Mouse (Mus musculus) spleen, adult 18-20 months (tissue): ENCODE measurements around the gene Itih4.
A peak's percentile ranks its signal among the peaks of the same experiment; 100 is the strongest.

Experiments
- DNase-seq, 2 experiments: peaks; one replicate each; pipeline ENCODE4 v3.0.0; 2022; ENCODE audit warnings: mixed read lengths in 2 of 2

Gene Itih4

DNA sequence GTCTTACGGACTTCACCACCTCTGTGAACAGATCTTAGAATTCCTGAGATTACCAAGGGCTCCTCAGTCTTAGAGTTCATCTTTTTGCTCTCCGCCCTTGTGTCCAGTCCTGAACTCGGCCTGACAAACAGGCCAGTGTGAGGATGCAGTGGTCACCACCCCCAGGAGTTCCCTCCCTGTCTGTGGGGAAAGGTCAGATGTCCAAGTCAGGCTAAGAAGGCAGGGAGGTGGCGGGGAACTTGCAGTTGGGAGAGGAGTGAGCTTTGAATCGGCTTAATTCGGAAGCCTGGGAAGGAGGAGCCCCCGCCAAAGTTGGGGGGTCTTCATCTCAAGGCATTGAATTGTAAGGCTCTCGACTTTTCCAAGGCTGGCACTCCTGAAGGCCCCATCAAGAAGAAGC lies 6.0 kb upstream of the Itih4 start:
- no peak for DNase-seq

DNA sequence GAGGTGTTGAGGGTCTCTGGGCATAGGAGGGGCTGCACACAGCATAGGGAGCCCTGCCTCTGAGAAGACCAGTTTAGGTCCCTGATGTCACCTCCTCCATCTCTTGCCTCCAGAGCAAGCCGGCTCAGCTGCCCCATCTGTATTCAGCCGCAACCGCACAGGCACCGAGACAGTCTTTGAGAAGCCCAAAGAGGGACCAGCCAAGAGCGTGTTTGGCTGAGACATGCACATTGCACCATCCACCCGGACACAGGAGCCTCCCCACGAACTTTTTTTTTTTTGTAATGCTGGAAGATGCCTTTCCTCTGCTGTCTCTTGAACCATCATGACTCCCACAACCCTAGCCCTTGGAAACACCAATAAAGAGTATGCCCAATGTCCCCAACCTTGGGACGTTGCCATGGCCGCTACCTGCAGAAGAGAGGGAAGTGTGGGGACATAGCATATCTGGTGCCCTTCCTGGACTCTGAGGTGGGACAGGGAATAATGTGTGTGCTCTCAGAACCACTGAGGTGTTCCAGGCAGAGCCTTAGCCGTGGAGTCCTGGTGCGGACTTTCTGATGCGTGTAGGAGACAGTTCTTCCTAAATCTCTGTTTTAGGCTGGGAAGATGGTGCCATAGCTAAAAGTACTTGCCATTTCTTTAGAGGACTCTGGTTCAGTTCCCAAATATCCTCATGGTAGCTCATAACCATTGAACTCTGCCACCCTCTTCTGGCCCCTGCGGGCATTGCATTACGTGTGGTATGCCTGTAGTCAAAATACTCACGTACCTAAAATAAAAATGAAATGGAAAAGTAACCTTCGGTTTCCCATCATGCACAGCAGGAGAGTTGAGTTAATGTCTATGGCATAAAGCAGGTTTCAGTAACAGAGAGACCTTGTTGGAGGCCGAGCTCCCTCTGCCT lies 5.2 kb upstream of the Itih4 start:
- peak in 1 of 2 experiments; percentile 40 for DNase-seq

DNA sequence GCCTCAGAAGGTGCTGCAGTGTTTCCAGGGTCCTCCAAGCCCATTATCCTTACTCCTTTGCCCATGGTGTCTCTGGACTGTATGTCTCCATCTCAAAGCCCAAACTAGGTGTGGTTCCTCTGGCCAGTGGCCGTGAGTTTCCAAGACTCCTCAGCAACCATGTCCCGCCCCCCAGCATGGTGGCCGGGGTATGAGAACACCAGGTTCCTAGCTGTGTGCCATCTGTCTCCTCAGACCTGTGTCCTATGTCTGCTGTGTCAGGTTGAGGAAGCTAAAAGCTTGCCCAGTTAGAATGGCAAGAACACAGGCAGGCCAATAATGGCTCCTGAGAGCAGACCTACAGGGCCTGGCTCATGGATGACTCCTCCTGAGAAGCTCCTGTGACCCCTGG lies 4.6 kb upstream of the Itih4 start:
- no peak for DNase-seq

DNA sequence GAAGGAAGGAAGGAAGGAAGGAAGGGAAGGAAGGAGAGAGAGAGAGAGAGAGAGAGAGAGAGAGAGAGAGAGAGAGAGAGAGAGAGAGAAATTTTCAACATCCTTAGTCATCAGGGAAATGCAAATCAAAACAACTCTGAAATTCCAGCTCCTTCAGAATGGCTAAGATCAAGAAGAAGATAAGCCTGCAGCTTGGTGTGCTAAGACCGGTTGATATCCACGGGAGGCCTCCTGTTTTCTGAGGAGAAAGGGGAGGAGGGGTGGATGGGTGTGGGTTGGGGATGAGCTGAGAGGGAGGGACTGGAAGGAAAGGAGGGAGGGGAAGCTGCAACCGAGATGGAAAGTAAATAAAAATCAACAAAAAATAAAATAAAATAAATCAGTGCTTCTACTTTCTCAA lies 978 bp upstream of the Itih4 start:
- no peak for DNase-seq

DNA sequence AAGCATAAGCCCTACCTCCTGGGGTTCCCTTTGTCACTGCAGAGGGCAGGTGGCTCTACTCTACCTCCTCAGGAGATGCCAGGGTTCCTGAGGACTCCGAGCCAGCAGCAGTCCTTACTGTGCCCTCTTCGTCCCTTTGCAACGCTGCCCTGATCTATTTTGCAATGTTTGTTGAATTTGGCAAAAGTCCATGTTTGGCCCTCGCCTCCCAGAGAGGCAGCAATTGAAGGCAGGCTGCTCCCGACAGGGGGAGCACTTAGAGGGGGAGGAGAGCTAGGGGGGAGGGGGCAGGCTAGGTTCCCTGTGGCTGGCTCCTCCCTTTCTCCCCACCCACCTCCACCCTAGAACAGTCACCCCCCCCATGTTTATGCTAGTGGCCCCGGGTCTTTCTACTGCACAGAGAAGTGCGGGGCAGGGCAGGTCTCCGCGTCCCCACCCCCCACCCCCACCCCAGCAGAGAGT lies 2.0 kb downstream of the Itih4 start:
- no peak for DNase-seq

DNA sequence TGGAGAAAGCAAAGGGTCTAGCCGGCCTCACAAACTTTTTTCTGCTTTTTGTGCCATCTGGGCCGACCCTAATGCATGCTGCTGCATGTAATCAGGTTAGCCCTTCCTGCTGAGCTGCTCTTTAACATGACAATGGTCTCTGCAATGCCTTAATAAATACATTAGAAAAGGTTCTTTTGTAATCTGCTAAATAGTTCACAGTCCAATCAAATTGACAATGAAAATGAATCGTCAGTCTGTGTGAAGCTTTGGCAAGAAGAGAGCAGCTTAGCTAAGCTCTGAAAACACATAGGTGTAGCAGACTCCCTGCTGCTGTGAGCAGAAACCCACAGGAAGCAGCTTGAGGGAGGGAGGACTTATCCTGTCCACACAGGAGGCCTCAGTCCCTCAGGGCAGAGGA lies 13.7 kb downstream of the Itih4 start:
- DNase-seq: no peak

DNA sequence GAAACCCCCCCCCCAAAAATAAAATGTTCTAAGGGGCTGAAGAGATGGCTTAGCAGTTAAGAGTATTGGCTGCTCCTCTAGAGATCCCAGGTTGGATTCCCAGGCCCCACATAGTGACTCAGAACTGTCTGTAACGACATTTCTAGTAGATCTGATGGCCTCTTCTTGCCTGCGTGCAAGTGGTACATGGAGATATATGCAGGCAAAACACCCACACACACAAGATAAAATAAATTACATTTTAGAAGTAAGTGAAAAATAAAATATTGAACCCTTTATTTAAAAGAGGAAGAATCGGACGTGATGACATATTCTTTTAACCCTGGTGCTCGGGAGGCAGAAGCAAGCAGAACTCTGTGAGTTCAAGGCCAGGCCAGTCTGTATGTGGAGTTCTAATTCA lies 16.4 kb downstream of the Itih4 start:
- no peak for DNase-seq

DNA sequence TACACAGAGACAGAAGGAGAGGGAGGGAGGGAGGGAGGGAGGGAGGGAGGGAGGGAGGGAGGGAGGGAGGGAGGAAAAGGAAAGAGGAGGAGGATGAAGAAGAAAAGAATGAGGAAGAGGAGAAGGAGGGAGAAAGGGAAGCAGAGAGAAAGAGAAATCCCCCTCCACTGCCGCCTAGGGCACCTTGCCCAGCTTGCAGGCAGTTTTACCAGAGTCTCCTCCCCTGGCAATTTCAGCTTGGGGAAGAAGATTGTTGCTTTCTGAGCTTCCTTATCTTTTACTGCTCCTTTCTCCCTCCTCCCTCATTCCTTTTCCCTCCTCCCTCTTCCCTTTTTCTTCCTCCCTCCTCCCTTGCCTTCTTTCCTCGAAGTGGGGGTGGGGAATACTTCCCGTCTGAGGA lies 16.8 kb downstream of the Itih4 start:
- DNase-seq: no peak

DNA sequence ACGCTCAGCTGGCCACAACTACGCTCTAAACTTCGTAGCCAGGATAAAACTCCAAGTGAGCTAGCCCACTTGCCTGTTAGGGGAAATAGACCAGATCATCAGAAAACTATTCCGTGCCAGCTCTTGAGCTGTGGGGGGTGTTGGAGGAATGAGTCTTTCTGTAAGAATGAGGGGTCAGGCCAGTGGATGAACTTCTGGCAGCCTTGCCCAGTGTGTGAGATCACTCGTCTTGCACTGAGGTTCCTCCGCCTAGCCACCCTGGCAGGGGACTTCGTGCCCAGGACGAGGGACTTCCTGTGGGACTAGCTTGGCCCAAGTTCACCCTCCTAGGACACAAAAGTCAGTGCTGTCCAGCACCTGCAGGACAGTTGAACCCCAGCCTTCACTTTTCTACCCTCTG lies 18.0 kb downstream of the Itih4 start:
- no peak for DNase-seq

DNA sequence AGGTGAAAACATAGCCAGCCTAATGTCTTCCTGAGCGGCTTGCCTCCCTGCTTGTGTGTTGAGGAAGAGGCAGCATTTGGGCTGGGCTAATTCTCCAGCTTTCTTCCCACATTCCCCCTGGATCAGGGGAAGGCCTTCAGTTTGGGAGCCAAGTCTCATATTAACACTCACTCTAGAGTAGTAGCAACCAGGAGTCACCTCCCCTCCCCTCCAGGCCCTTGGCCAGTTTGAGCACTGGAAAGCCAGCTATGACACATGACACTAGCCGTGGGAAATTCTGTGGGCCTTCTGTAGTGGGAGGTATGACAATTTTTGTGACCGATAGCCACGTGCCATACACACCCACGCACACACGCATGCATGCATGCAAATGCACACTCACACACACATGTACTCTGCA lies 19.7 kb downstream of the Itih4 start:
- no peak for DNase-seq

DNA sequence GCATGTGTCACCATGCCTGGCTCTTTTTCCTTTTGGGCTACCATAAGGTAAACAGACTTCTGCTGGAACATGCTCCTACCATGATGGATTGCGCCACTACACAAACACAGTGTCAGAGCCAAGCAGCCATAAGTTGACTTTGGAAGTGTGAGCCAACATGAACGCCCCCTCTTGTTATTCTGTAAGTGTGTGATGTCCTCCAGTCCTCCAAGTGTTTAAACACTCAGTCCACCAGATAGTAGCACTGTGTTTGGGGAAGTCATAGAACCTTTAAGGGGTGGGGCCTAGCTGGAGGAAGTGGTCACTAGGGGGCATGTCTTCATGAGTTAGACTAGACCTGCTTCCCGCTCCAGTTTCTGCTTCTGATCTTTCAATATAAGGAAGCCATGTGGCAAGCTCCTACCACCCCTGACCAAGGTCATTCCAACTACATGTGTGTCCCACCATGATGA lies 21.6 kb downstream of the Itih4 start:
- DNase-seq: peak in 1 of 2 experiments; percentile 8

DNA sequence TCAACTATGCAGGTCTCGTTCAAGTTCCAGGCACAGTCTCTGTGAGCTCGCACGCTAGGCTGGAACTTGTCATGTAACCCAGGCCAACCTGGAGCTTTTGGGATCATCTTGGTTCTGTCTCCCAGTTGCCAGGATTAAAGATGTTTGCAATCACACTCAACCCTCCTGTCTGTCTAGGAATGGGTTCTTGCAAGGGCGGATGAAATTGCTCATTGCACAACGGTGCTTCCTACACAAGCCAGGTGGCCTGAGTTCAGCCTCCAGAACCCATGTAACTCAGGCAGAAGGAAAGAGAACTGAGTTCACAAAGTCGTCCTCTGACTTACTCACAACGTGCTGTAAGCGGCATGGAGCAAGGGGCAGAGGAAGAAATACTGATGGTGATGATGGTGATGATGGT lies 24.9 kb downstream of the Itih4 start:
- DNase-seq: no peak

DNA sequence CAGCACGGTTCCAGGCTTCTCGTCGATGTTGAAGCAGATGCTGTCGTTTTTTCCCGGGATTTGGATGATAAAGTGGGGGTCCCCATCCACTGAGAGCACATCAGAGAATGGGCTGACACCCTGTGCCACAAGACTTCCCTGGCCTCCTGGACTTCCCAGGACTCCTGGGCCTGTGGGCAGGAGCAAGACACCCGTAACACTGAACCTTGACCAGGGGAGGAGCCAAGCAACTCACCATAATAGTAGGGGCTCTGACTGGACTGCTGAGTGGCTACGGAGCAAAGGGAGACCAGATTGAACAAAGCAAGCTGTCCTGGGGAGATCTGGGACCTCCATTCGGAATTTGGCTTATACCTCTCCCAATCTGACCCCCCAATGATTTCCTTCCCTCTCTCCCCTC lies 26.4 kb downstream of the Itih4 start:
- DNase-seq: no peak

DNA sequence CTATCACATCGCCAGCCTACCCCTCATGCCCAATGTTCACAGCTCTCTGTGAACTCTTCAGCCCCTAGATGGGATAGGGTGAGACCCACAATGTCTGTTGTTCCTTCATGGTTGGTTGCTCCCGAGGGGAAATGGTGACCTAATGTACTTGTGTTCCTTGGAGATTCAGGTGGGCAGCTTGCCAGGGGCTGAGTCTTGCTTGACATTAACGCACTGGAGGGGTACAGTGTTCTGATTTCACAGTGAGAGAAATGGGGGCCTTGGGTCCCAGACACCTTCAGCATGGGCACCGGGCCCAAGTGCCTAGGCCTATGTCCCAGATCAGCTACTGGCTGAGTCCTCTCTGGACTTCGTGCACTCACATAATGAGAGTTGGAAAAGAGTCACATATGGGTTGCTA lies 27.1 kb downstream of the Itih4 start:
- no peak for DNase-seq

DNA sequence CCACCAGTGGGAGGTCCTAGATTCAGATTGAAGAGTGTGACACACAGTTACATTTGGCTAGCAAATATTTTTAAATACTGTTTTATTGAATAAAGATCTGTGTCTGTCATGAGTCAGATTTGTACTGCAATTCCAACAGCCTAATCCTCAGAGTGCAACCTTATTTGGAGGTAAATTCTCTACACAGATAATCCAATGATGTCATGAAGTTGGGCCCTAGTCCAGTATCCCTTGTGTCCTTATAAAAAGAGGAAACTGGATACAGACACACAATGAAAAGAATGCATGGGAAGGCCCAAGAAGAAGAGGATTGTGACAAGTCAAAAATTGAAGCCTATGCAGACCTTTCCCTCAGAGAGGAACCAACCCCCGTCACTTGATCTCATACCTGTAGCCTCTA lies 30.2 kb downstream of the Itih4 start:
- DNase-seq: no peak

DNA sequence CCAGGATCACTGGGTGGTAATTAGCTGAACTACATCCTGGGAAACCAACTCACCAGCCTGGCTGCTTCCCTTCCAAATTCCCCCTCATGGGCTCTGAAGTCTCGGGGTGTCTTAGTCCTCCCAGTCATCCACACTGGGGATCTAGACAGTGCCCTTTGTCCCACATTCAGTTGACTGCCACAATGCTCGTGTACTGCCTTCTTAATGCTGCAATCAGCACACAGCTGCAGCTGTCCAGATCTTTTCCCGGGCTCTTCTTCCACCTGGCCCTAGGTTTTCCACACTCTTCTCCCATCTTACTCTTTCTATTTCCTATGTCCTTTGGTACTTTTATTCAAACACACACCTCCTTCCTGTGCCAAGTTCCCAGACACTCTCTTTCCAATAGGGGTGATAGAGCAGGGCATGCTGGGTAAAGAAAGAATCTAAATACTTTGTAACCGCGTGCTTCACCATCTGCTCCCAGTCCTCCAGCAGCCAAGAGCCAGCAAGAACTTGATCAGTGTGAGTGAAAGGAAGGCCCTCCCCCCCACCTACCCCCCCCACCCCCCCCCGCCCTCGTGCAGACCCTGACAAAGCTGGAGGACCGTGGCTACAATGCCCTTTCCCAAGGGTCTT lies 35.9 kb downstream of the Itih4 start:
- no peak for DNase-seq

DNA sequence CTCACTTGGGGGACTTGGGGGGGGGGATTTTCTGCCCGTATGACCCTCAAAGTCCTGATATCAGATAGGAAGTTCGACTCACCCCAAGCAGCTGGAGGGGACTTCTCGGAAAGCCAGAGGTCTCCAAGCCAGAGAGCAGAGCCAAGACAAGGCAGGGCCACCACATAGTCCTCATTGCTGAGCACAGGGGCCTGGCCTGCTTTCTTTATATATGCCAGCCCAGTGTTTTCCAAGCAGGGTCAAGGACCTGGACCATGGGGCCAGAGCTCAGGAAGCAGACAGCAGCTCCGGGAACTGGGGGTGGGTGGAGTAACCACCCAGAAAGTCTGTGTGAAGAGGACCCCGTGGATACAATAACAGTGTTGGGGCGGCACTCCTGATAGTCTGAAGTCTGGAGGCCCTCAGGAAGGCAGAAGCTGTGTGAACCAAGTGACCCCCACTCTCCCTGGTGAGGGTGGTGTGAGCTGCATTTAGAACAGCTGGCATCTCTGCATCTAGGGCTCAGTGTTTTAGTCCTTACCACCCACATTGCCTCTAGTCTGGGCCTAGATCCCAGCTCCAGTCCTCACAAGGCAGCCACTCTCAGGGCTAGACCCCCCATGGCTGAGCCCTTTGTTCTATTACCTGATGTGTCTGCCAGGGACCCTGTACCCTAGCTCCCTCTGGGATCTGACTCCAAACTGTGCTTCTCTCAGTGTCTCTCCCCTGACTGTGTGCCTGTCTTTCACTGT lies 37.3 kb downstream of the Itih4 start, which contains the start of gene Itih3:
Gene Itih3, minus strand, starts transcription at position 386 of the 731 bp plus-strand sequence.
- DNase-seq: no peak

DNA sequence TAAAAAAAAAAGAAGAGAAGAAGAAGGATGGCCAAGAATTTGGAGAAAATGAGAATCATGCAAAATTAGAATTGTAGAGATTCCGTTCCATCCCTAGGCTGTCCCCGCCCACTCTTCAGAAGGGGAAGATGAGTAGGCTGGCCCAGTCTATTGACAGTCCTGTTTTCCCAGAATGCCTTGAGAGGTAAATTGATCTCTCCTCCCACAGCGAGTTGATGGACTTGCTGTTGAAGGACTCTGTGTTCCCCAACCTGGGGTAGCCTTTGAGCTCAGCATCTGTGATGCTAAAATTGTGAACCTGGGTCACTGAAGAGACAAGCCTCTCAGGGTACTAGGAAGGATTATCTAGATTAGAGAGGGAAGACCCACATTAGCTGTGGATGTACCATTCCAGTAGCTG lies 39.2 kb downstream of the Itih4 start:
- DNase-seq: no peak

DNA sequence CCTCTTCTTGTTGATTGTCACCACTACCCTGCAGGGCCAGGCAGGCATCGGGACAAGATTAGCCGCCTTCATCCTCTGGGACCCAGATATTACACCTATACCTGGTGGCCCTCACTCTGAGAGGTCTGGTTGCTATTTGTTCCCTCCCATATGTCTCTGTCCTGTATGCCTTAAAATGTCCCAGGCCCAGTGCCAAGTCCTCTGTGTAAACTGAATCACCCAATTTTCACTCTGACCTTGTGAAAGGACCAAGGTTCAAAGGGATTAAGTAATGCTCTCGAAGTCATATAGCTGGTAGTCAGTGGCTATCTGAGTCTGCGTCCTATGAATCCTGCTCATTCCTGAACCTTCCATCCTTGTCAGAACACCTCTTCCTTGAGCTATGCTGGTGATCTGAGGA lies 44.1 kb downstream of the Itih4 start:
- DNase-seq: no peak

DNA sequence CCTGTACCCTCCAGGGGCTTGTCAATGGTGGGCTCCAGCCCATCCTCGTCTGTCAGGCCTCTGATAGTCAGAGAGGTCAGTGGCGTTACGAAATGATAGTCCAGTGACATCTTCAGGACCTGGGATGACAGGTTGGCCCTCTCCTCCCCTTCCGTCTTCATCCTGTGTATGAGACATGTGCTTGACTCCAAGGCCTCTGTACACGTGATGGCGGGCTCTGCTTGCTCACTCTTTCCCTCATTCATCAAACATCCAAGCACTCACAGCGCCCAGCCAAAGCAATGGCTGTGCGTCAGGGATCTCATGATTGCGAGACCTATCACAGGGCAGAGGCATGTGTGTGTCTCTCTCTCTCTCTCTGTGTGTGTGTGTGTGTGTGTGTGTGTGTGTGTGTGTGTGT lies 47.1 kb downstream of the Itih4 start:
- DNase-seq: no peak

DNA sequence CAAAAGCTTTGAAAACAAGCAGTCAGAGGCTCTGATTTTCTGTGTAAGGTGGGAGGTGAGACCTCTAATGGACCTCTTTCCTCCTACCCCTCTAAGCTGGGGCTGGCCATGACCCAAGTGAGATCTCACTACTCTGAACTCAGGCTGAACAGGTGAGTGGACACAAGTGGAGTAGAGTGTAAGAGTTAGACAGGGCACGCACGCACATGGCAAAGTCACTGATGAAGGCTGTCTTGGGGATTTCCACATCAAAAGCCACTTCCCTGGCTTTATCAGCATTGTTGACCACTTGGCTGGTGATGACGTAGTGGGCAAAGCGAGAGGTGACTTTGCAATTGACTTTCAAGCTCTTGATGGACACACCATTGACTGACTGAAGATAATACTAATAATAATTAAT lies 56.0 kb downstream of the Itih4 start:
- DNase-seq: no peak

DNA sequence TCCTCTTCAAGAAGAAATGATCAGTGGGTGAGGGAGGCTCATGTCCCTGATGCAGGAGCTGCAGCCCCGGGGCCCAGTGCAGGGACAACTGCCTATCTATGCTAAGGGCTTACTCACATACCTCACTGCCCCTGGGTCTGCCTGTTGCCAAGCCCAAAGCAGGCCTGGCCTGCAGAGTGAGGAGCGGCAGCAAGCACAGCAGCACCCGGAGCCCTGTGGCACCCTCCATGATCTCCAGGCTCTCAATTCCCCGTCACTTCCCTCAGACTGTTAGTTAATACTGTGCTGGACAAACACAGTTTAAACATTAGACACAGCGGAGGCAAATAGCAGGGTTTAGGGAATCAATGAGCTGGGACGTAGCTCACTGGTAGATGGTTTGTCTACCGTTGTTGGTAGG lies 56.8 kb downstream of the Itih4 start, which contains the start of gene Itih1:
Gene Itih1, minus strand, starts transcription at position 252 of the 400 bp plus-strand sequence.
- no peak for DNase-seq
